Mouse (Mus musculus): Measurements from ENCODE around the gene Myadm.

GRCm38 (mm10) chr7:3294794-3295193, 5.9 kb downstream of the Myadm start:
- TF ChIP-seq MAFK (IDR thresholded peaks at IDR 0.05; ENCODE audit: insufficient read depth, low read depth, low read length) (no peak), HCFC1 (IDR thresholded peaks at IDR 0.05; ENCODE audit: borderline replicate concordance, insufficient read depth, low read length) (no peak), ZC3H11A (IDR thresholded peaks at IDR 0.05; ENCODE audit: borderline replicate concordance, low read depth, low read length) (no peak), ZNF384 (IDR thresholded peaks at IDR 0.05; ENCODE audit: low read depth, low read length) (no peak)

Measured in ES-E14 (cell line).